Mouse (Mus musculus): ENCODE measurements around the gene Rundc3b. TPM values are rescaled to one million over a fixed set of nuclear protein-coding genes. Genes with fewer than 3 reads are reported as not detected.

Rundc3b gene
- polyA plus RNA-seq, 1 experiment from 2014 or later, result 16.9 TPM

GRCm38 (mm10) chr5:8456561-8456960, 166.2 kb downstream of the Rundc3b start:
- no peaks in the 10 kb centered on the region for H3K27me3 ChIP-seq
- no peak overlapping the region for H3K4me3 ChIP-seq
- H3K4me1 ChIP-seq, result no peaks in the 10 kb centered on the region
- H3K27ac ChIP-seq, result no peak overlapping the region
- H3K4me2 ChIP-seq, result no peak overlapping the region
- H3K9me3 ChIP-seq (replicated peaks), result no peaks in the 10 kb centered on the region
- peaks cover 21% of the 10 kb centered on the region for H3K36me3 ChIP-seq (ENCODE audit: poor library complexity, severe bottlenecking)
- no peak overlapping the region for H3K9ac ChIP-seq
- no peak for ATAC-seq
- 89% methylated on average over 5 of the region's 5 CpGs for WGBS

- no peak for ATAC-seq
- H3K4me1 ChIP-seq, result no peaks in the 10 kb centered on the region
- H3K4me3 ChIP-seq, result no peak overlapping the region
- H3K36me3 ChIP-seq (ENCODE audit: poor library complexity, severe bottlenecking), result peaks cover 21% of the 10 kb centered on the region
- H3K27ac ChIP-seq, result no peak overlapping the region
- no peaks in the 10 kb centered on the region for H3K27me3 ChIP-seq
- H3K9me3 ChIP-seq (replicated peaks), result no peaks in the 10 kb centered on the region
- no peak overlapping the region for H3K4me2 ChIP-seq
- no peak overlapping the region for H3K9ac ChIP-seq
These were observed 167.2 kb downstream of the Rundc3b start for GRCm38 (mm10) chr5:8455565-8455964.

Other genes starting within 250 kb of the Rundc3b start
- 43.4 and 44.8 TPM in 2 replicates for gene Dbf4, start 200.2 kb downstream of the Rundc3b start, polyA plus RNA-seq (2015; fragmentation: Nextera tagmentation; extraction: Ambion mirVana)
- 9.3 and 9.6 TPM in 2 replicates for gene Slc25a40, start 200.1 kb downstream of the Rundc3b start, polyA plus RNA-seq (2015; fragmentation: Nextera tagmentation; extraction: Ambion mirVana)
- 0.71 and 0.88 TPM in 2 replicates for gene Abcb1a, start 37.1 kb upstream of the Rundc3b start, polyA plus RNA-seq (2015; fragmentation: Nextera tagmentation; extraction: Ambion mirVana)
- 0.77 and 1.3 TPM in 2 replicates for gene Abcb1b, start 175.2 kb upstream of the Rundc3b start, polyA plus RNA-seq (2015; fragmentation: Nextera tagmentation; extraction: Ambion mirVana)

Data from forebrain, embryonic 13.5 days (tissue).